Mouse (Mus musculus): ENCODE data around the gene Fxyd7. TPM values are rescaled to one million over a fixed set of nuclear protein-coding genes. Genes with fewer than 3 reads are reported as not detected.

Fxyd7 gene
- polyA plus RNA-seq, 1 experiment, result not detected

GRCm38 (mm10) chr7:31008175-31008574 lies 43.1 kb downstream of the Fxyd7 start:
- Histone ChIP-seq H3K4me3 (no peak overlapping the region), H3K79me2 (ENCODE audit: control insufficient read depth, insufficient read depth) (no peaks in the 10 kb centered on the region), H3ac (ENCODE audit: control insufficient read depth, insufficient read length) (no peak overlapping the region), H3K36me3 (ENCODE audit: control insufficient read depth, insufficient read depth) (no peaks in the 10 kb centered on the region), H3K4me2 (ENCODE audit: low read depth) (no peak overlapping the region), H3K27me3 (ENCODE audit: control insufficient read depth, insufficient read depth, insufficient read length) (no peaks in the 10 kb centered on the region)
- no peak for TF ChIP-seq USF1 (IDR thresholded peaks at IDR 0.05; ENCODE audit: low read depth)
- no peak for TF ChIP-seq E2F4 (IDR thresholded peaks at IDR 0.05; ENCODE audit: insufficient read depth)
- no peak for TF ChIP-seq MAX (IDR thresholded peaks at IDR 0.05; ENCODE audit: low read depth)
- no peak for TF ChIP-seq CEBPB (IDR thresholded peaks at IDR 0.05; ENCODE audit: insufficient read depth, poor library complexity, severe bottlenecking)
- no peak for TF ChIP-seq TCF3 (IDR thresholded peaks at IDR 0.05; ENCODE audit: insufficient read length, low read depth)
- no peak for TF ChIP-seq TCF12 (IDR thresholded peaks at IDR 0.05; ENCODE audit: insufficient read depth, poor library complexity, severe bottlenecking)
- no peak for TF ChIP-seq POLR2AphosphoS2 (IDR thresholded peaks at IDR 0.05; ENCODE audit: insufficient read length, low read depth)
- no peak for TF ChIP-seq MYOG (IDR thresholded peaks at IDR 0.05; ENCODE audit: control insufficient read depth in 1 of 3, insufficient read depth in 1 of 3, insufficient read length in 2 of 3, low read depth in 2 of 3)
- TF ChIP-seq REST (IDR thresholded peaks at IDR 0.05; ENCODE audit: insufficient read depth, insufficient read length), result no peak

GRCm38 (mm10) chr7:31007775-31008174 lies 43.5 kb downstream of the Fxyd7 start:
- no peak overlapping the region for H3K4me2 ChIP-seq (ENCODE audit: low read depth)
- no peaks in the 10 kb centered on the region for H3K27me3 ChIP-seq (ENCODE audit: control insufficient read depth, insufficient read depth, insufficient read length)
- no peaks in the 10 kb centered on the region for H3K79me2 ChIP-seq (ENCODE audit: control insufficient read depth, insufficient read depth)
- TF ChIP-seq TCF3 (IDR thresholded peaks at IDR 0.05; ENCODE audit: insufficient read length, low read depth), result no peak
- no peak for TF ChIP-seq E2F4 (IDR thresholded peaks at IDR 0.05; ENCODE audit: insufficient read depth)
- no peak for TF ChIP-seq CEBPB (IDR thresholded peaks at IDR 0.05; ENCODE audit: insufficient read depth, poor library complexity, severe bottlenecking)
- TF ChIP-seq USF1 (IDR thresholded peaks at IDR 0.05; ENCODE audit: low read depth), result no peak
- TF ChIP-seq POLR2A (IDR thresholded peaks at IDR 0.05; ENCODE audit: insufficient read length, low read depth), result no peak
- TF ChIP-seq MYOD1 (IDR thresholded peaks at IDR 0.05; ENCODE audit: control insufficient read depth in 1 of 3, insufficient read length in 2 of 3, low read depth in 2 of 3), result no peak
- TF ChIP-seq SRF (IDR thresholded peaks at IDR 0.05; ENCODE audit: control insufficient read depth, insufficient read length, low read depth), result no peak
- TF ChIP-seq MYOG (IDR thresholded peaks at IDR 0.05; ENCODE audit: control insufficient read depth in 1 of 3, insufficient read depth in 1 of 3, insufficient read length in 2 of 3, low read depth in 2 of 3), result no peak
- no peak for TF ChIP-seq REST (IDR thresholded peaks at IDR 0.05; ENCODE audit: insufficient read depth, insufficient read length)
- TF ChIP-seq POLR2AphosphoS2 (IDR thresholded peaks at IDR 0.05; ENCODE audit: insufficient read length, low read depth), result no peak
- no peak for TF ChIP-seq TCF12 (IDR thresholded peaks at IDR 0.05; ENCODE audit: insufficient read depth, poor library complexity, severe bottlenecking)
- no peak for TF ChIP-seq MAX (IDR thresholded peaks at IDR 0.05; ENCODE audit: low read depth)
- H3ac ChIP-seq (ENCODE audit: control insufficient read depth, insufficient read length), result no peak overlapping the region
- H3K36me3 ChIP-seq (ENCODE audit: control insufficient read depth, insufficient read depth), result no peaks in the 10 kb centered on the region
- no peak overlapping the region for H3K4me3 ChIP-seq

- H3ac ChIP-seq (ENCODE audit: control insufficient read depth, insufficient read length), result no peak overlapping the region
- H3K36me3 ChIP-seq (ENCODE audit: control insufficient read depth, insufficient read depth), result no peaks in the 10 kb centered on the region
- no peaks in the 10 kb centered on the region for H3K79me2 ChIP-seq (ENCODE audit: control insufficient read depth, insufficient read depth)
- no peaks in the 10 kb centered on the region for H3K27me3 ChIP-seq (ENCODE audit: control insufficient read depth, insufficient read depth, insufficient read length)
- H3K4me2 ChIP-seq (ENCODE audit: low read depth), result peak overlapping the region; percentile 34
- no peak overlapping the region for H3K4me3 ChIP-seq
- TF ChIP-seq POLR2A (IDR thresholded peaks at IDR 0.05; ENCODE audit: insufficient read length, low read depth) (no peak), MAX (IDR thresholded peaks at IDR 0.05; ENCODE audit: low read depth) (no peak), TCF12 (IDR thresholded peaks at IDR 0.05; ENCODE audit: insufficient read depth, poor library complexity, severe bottlenecking) (no peak), USF1 (IDR thresholded peaks at IDR 0.05; ENCODE audit: low read depth) (no peak), E2F4 (IDR thresholded peaks at IDR 0.05; ENCODE audit: insufficient read depth) (no peak), TCF3 (IDR thresholded peaks at IDR 0.05; ENCODE audit: insufficient read length, low read depth) (no peak), MYOD1 (IDR thresholded peaks at IDR 0.05; ENCODE audit: control insufficient read depth in 1 of 3, insufficient read length in 2 of 3, low read depth in 2 of 3) (no peak), SRF (IDR thresholded peaks at IDR 0.05; ENCODE audit: control insufficient read depth, insufficient read length, low read depth) (no peak), CEBPB (IDR thresholded peaks at IDR 0.05; ENCODE audit: insufficient read depth, poor library complexity, severe bottlenecking) (no peak), REST (IDR thresholded peaks at IDR 0.05; ENCODE audit: insufficient read depth, insufficient read length) (no peak)
These were observed 48.6 kb downstream of the Fxyd7 start for GRCm38 (mm10) chr7:31002650-31003049.

GRCm38 (mm10) chr7:31000505-31001020 lies 50.7 kb downstream of the Fxyd7 start:
- H3K27me3 ChIP-seq (ENCODE audit: control insufficient read depth, insufficient read depth, insufficient read length), result no peaks in the 10 kb centered on the region
- no peaks in the 10 kb centered on the region for H3K79me2 ChIP-seq (ENCODE audit: control insufficient read depth, insufficient read depth)
- H3K36me3 ChIP-seq (ENCODE audit: control insufficient read depth, insufficient read depth), result no peaks in the 10 kb centered on the region
- peak overlapping the region; percentile 30 for H3K4me2 ChIP-seq (ENCODE audit: low read depth)
- no peak overlapping the region for H3K4me3 ChIP-seq
- TF ChIP-seq TCF3 (IDR thresholded peaks at IDR 0.05; ENCODE audit: insufficient read length, low read depth) (no peak), MYOG (IDR thresholded peaks at IDR 0.05; ENCODE audit: control insufficient read depth in 1 of 3, insufficient read depth in 1 of 3, insufficient read length in 2 of 3, low read depth in 2 of 3) (no peak), MAX (IDR thresholded peaks at IDR 0.05; ENCODE audit: low read depth) (no peak), E2F4 (IDR thresholded peaks at IDR 0.05; ENCODE audit: insufficient read depth) (no peak), USF1 (IDR thresholded peaks at IDR 0.05; ENCODE audit: low read depth) (no peak), TCF12 (IDR thresholded peaks at IDR 0.05; ENCODE audit: insufficient read depth, poor library complexity, severe bottlenecking) (no peak), CEBPB (IDR thresholded peaks at IDR 0.05; ENCODE audit: insufficient read depth, poor library complexity, severe bottlenecking) (no peak), POLR2A (IDR thresholded peaks at IDR 0.05; ENCODE audit: insufficient read length, low read depth) (no peak), SRF (IDR thresholded peaks at IDR 0.05; ENCODE audit: control insufficient read depth, insufficient read length, low read depth) (no peak), MYOD1 (IDR thresholded peaks at IDR 0.05; ENCODE audit: control insufficient read depth in 1 of 3, insufficient read length in 2 of 3, low read depth in 2 of 3) (no peak), REST (IDR thresholded peaks at IDR 0.05; ENCODE audit: insufficient read depth, insufficient read length) (no peak), POLR2AphosphoS2 (IDR thresholded peaks at IDR 0.05; ENCODE audit: insufficient read length, low read depth) (no peak)
- H3ac ChIP-seq (ENCODE audit: control insufficient read depth, insufficient read length), result no peak overlapping the region

Measured in myocyte (in vitro differentiated cells).